Mouse (Mus musculus): ENCODE results near the gene Shq1. TPM values are rescaled to one million over a fixed set of nuclear protein-coding genes. Genes with fewer than 3 reads are reported as not detected.

The Shq1 gene
- polyA plus RNA-seq, 1 experiment = 3.5 TPM

- DNase-seq (ENCODE audit: extremely low spot score in 1 of 2, low spot score in 1 of 2) = no peak
These were observed 61.7 kb downstream of the Shq1 start for GRCm38 (mm10) chr6:100609256-100609655.

DNA sequence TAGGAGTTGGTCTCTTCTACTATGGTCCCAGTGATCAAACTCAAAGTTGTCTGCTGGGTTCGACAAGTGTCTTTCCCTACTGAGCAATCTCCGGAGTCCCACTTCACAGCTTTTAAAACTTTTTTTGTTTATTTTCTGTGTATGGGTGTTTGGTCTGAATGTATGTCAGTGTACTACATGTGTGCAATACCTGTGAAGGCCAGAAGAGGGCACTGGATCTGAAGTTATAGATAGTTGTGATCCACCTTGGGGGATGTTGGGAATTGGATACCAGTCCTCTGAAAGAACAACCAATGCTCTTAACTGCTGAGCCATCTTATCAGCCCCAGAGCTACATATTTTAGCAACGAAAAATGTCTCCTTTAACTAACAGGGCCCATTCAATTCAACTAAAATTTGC, 62.5 kb downstream of the Shq1 start:
- peak in 1 of 2 experiments; percentile 30 for DNase-seq (ENCODE audit: extremely low spot score in 1 of 2, low spot score in 1 of 2)

GRCm38 (mm10) chr6:100606805-100607204, 64.2 kb downstream of the Shq1 start:
- DNase-seq (ENCODE audit: extremely low spot score in 1 of 2, low spot score in 1 of 2) = no peak

- no peak for DNase-seq (ENCODE audit: extremely low spot score in 1 of 2, low spot score in 1 of 2)
These were observed 67.3 kb downstream of the Shq1 start for GRCm38 (mm10) chr6:100603702-100604101.

GRCm38 (mm10) chr6:100601634-100602033, 69.3 kb downstream of the Shq1 start:
- no peak for DNase-seq (ENCODE audit: extremely low spot score in 1 of 2, low spot score in 1 of 2)

DNA sequence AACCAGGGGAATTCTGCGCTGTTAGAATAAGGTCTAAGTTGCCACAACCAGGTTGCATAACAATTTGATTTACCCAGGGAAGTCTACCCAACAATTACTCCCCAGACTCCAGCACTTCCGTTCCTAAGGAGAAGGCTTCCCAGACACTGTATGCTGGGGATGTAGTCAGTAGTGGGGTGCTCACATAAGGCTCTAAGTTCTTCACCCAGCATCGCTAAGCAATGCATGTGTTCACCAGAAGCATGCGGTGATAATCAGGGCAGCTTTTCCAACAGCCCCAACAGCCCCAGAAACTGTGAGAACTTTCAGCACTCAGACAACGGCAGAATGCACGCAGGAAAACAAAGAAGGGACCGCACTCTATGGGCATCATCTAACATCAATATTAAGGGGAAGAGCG, 77.1 kb downstream of the Shq1 start:
- DNase-seq (ENCODE audit: extremely low spot score in 1 of 2, low spot score in 1 of 2) = no peak

- no peak for DNase-seq (ENCODE audit: extremely low spot score in 1 of 2, low spot score in 1 of 2)
These were observed 78.0 kb downstream of the Shq1 start for GRCm38 (mm10) chr6:100592991-100593390.

DNA sequence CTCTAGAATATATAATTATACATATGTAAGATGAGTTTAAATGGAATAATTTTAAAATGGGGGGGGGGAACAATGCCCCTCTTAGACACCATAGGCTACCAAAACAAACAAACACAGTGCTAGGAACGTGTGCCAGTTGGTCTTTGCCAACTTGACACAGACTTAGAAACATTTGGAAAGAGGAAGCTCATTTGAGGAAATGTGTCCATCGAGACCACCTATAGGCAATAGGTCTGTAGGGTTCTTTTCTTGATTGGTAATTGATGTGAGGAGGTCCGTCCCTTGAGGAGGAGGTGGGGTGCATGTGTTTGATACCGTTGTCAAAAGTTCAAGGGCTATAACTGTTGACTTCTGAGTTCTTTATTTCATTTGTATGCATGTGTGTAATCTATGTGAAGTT, 80.4 kb downstream of the Shq1 start:
- no peak for DNase-seq (ENCODE audit: extremely low spot score in 1 of 2, low spot score in 1 of 2)

DNA sequence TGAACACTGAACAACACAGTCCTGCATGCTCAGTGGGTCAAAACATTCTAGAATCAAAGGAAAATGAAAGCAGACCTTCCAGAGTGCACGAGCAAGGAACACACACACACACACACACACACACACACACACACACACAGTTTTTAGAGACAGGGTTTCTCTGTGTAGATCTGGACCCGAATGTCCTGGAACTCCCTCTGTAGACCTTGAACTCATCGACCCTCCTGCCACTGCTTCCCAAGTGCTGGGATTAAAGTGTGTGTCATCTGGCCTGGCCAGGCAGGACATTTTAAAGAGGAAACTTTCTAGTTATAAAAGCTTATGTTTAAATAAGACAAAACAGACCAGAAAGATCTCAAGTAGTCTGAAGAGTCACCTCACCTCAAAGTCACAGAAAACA, 82.1 kb downstream of the Shq1 start:
- DNase-seq (ENCODE audit: extremely low spot score in 1 of 2, low spot score in 1 of 2) = no peak

- no peak for DNase-seq (ENCODE audit: extremely low spot score in 1 of 2, low spot score in 1 of 2)
These were observed 84.2 kb downstream of the Shq1 start for GRCm38 (mm10) chr6:100586758-100587157.

DNA sequence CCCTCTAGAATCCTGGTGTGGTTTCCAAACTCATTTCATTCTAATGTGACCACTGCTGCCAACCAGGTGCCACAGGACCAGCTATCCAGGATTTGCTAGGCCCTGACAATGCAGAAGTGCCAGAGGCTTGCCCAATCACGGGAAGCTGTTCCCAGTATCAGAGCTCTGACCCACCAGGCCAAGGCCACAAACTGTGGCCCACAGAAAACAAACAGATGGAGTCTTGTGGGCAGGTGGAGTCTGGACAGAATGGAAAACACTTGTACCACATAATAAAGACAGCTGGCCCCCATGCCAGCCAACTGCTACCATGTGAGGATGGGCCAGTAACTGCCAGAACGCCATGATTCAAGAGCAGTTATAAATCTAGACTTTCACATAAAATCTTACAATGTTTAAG, 89.0 kb downstream of the Shq1 start:
- DNase-seq (ENCODE audit: extremely low spot score in 1 of 2, low spot score in 1 of 2) = no peak

DNA sequence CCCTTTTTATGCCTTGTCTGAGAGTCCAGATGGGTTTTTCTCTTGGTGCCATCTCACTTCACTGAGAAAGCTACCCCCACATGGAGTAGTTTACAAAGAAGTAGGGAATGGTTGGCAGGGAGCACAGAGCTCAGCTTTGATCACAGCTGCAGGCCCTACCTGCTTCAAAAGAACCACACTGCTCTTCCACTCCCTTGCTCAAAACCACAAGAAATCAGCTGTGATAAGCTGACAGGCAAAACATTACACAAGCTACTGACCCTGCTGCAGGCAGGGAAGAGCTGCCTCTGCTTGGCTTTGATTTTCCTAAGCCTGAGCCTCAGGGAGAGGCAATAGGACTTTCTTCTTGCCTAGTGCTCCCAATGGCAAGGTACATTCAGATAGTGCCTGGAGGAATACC, 89.9 kb downstream of the Shq1 start:
- peak in 1 of 2 experiments; percentile 28 for DNase-seq (ENCODE audit: extremely low spot score in 1 of 2, low spot score in 1 of 2)

DNA sequence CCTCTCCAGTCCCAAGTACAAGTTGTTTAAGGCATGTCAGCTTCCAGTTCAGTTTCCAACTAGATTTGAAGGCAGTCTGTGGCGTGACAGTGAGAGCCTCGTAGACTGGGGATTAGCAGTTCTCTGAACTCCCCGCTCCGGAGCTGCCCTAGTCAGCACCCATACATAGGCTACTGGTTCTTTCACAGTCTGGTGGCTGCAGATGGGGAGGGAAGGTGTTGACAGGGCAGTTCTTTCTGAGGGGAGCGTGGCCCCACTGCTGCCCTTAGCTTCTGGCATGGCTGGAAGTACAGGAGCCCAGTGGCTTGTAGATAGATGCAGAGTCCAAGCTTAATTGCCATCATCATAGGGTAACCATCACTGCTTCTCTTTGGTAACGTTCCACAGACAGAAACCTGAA, 93.4 kb downstream of the Shq1 start:
- no peak for DNase-seq (ENCODE audit: extremely low spot score in 1 of 2, low spot score in 1 of 2)

- DNase-seq (ENCODE audit: extremely low spot score in 1 of 2, low spot score in 1 of 2) = no peak
These were observed 94.8 kb downstream of the Shq1 start for GRCm38 (mm10) chr6:100576171-100576570.

- no peak for DNase-seq (ENCODE audit: extremely low spot score in 1 of 2, low spot score in 1 of 2)
These were observed 104.2 kb downstream of the Shq1 start for GRCm38 (mm10) chr6:100566774-100567173.

GRCm38 (mm10) chr6:100564516-100564915, 106.4 kb downstream of the Shq1 start:
- DNase-seq (ENCODE audit: extremely low spot score in 1 of 2, low spot score in 1 of 2) = no peak

- peak; percentile 70 to 88 for DNase-seq (ENCODE audit: extremely low spot score in 1 of 2, low spot score in 1 of 2)
These were observed 107.2 kb downstream of the Shq1 start for GRCm38 (mm10) chr6:100563552-100564341.

DNA sequence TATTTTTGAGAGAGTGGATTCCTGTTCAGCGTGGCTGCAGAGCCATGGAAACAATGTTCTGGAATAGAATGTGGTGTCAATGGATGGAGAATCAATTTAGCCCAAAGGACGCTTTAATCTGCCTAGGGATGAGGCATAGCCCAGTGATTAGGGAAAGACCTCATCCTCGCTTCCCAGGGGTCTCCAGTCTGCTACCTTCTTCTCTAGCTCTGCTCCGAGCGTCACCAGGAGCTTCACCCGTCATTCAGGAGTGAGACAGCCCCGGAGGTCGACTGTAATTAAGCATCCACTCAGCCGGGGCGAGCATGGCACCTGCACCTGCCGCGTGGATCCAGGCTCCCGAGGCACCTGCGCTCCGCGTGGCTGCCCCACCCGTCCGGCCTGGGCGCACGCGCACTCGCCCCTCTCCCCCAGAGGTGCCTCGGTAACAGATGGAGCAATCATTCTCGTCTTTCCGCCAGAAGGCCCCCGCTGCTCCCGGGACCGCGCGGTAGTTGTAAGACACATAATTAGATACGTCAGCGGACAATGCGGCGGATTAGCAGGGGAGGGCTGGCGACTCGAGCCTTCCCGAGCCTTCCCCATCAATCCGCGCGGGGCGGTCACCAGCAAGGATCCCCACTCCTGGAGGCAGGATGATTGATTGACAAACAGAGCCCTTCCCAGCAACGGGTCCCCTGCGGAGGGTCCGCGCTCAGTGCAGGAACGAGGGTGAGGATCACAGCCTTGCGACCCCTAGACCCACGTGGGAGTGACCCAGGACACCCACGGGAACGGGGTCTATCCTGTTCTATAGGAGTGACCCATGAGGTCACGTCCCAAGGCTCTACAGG, 108.0 kb downstream of the Shq1 start:
- DNase-seq (ENCODE audit: extremely low spot score in 1 of 2, low spot score in 1 of 2) = peak; percentile 28 to 71

- peak; percentile 91 to 93 for DNase-seq (ENCODE audit: extremely low spot score in 1 of 2, low spot score in 1 of 2)
These were observed 112.9 kb downstream of the Shq1 start for GRCm38 (mm10) chr6:100558057-100558456.

- DNase-seq (ENCODE audit: extremely low spot score in 1 of 2, low spot score in 1 of 2) = no peak
These were observed 128.6 kb downstream of the Shq1 start for GRCm38 (mm10) chr6:100542154-100542997.

DNA sequence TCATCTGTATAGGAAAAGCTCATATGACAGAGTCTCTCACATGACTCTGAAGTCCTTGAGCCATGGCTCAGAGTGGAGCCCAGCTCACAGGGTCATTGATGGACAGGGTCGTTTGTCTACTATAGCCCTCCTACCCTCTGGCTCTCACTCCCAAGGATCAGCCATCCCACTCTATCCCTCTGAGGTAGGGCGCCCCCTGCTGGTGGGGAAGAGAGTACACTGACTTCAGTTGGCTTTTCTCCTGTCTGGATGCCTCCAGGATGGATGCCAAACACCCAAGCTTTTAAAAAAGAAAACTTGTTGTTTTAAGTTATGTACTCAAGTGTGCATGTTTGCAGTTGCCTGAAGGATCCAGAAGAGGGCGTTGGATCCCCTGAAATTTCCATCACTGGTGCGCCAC, 131.3 kb downstream of the Shq1 start:
- DNase-seq (ENCODE audit: extremely low spot score in 1 of 2, low spot score in 1 of 2) = peak in 1 of 2 experiments; percentile 17
